Comparison of ENCODE assay signal across 9 mouse cellular contexts in the genomic region with DNA sequence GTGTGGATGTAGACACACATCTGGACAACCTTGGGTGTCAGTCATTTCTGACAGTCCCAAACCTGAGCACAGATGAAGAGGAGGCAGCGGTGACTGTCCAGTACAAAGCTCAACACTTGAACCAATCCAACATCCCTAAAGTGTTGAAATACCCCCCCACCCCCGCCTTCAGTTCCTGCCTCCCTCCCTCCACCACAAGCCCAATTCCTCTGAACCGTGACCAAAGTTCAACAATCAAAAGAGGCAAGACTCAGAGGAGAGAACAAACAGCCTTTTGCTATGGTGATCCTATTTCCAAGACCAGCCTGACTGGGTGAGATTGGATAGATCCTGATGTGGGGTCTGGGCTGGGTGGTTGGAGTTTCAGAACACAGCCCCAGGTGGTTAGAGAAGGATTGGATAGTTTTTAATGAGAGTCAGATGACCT. TPM values are rescaled to one million over a fixed set of nuclear protein-coding genes. Genes with fewer than 3 reads are reported as not detected.
DNase-seq lines count a peak whose midpoint lies in the region; ATAC-seq lines count a peak whose summit lies in the region.
"Had no signal": no experiment of that assay in that cellular context is flagged by ENCODE, and none has a peak within 500 bp of the region (broad histone marks: within the 10 kb centered on the region; RNA-seq: fewer than 3 reads in every experiment).

No protein-coding gene starts in this region.

- no peaks in the 10 kb centered on the region for H3K36me3 ChIP-seq in embryonic facial prominence, embryonic 15.5 days
- H3K36me3 ChIP-seq in kidney, embryonic 16.5 days (ENCODE audit: insufficient read depth, low read length) = no peaks in the 10 kb centered on the region
- no peaks in the 10 kb centered on the region for H3K36me3 ChIP-seq in midbrain, embryonic 12.5 days
- H3K36me3 ChIP-seq: limb, embryonic 15.5 days had no signal

- H3K4me3 ChIP-seq in embryonic facial prominence, embryonic 15.5 days (replicated peaks) = no peak overlapping the region
- no peak overlapping the region for H3K4me3 ChIP-seq in kidney, embryonic 16.5 days (ENCODE audit: low read length)
- peak overlapping the region; percentile 5; the same call in 1 of the 2 replicates for H3K4me3 ChIP-seq in midbrain, embryonic 12.5 days
- H3K4me3 ChIP-seq: limb, embryonic 15.5 days had no signal

- no peaks in the 10 kb centered on the region for H3K27me3 ChIP-seq in embryonic facial prominence, embryonic 15.5 days
- H3K27me3 ChIP-seq in kidney, embryonic 16.5 days (ENCODE audit: insufficient read depth, low read length) = no peaks in the 10 kb centered on the region
- H3K27me3 ChIP-seq in midbrain, embryonic 12.5 days = 0 out of 2 replicates have a peak, but pooled peaks cover 6% of the 10 kb centered on the region
- H3K27me3 ChIP-seq: limb, embryonic 15.5 days had no signal

- DNase-seq in NIH3T3 (ENCODE audit: low read depth) = peak; percentile 79
- no peak for DNase-seq in adrenal gland, postnatal 4 days (ENCODE audit: low spot score in 2 of 2)
- no peak for DNase-seq in urinary bladder, adult 18-20 months (ENCODE audit: low spot score in 2 of 2)
- no peak for DNase-seq in layer of hippocampus, adult 11-12 months (ENCODE audit: low spot score)

- ATAC-seq in embryonic facial prominence, embryonic 15.5 days (ENCODE audit: insufficient number of reproducible peaks, low FRiP score, low TSS enrichment, low read depth) = 0 out of 2 replicates have a peak, but pooled peaks have one; percentile 25
- peak; percentile 86 for ATAC-seq in kidney, embryonic 16.5 days (ENCODE audit: low FRiP score, low TSS enrichment)
- peak; percentile 69 for ATAC-seq in midbrain, embryonic 12.5 days (ENCODE audit: low FRiP score, low read depth)
- ATAC-seq in erythroid progenitor cell, adult 5-6 weeks (replicated peaks; ENCODE audit: low FRiP score, poor library complexity, severe bottlenecking) = no peak

- no peak overlapping the region for H3K9ac ChIP-seq in embryonic facial prominence, embryonic 15.5 days
- H3K9ac ChIP-seq in kidney, embryonic 16.5 days (replicated peaks; ENCODE audit: low read length) = no peak overlapping the region
- H3K9ac ChIP-seq in midbrain, embryonic 12.5 days (replicated peaks) = no peak overlapping the region
- H3K9ac ChIP-seq: limb, embryonic 15.5 days had no signal

- H3K4me1 ChIP-seq in embryonic facial prominence, embryonic 15.5 days = peaks cover 10% of the 10 kb centered on the region
- peaks cover 34% of the 10 kb centered on the region for H3K4me1 ChIP-seq in kidney, embryonic 16.5 days (ENCODE audit: insufficient read depth, low read length)
- H3K4me1 ChIP-seq in midbrain, embryonic 12.5 days = peaks cover 36% of the 10 kb centered on the region

- WGBS in embryonic facial prominence, embryonic 15.5 days = 13% methylated on average over 3 of the region's 3 CpGs
- WGBS in kidney, embryonic 16.5 days = 16% methylated on average over 3 of the region's 3 CpGs
- WGBS in midbrain, embryonic 12.5 days = 14% methylated on average over 3 of the region's 3 CpGs

- H3K4me2 ChIP-seq in embryonic facial prominence, embryonic 15.5 days (replicated peaks) = no peak overlapping the region
- H3K4me2 ChIP-seq in kidney, embryonic 16.5 days (replicated peaks; ENCODE audit: low read depth, low read length) = peak overlapping the region; percentile 16; the same call in 1 of the 2 replicates
- peak overlapping the region; percentile 34 for H3K4me2 ChIP-seq in midbrain, embryonic 12.5 days (replicated peaks)

- H3K27ac ChIP-seq in embryonic facial prominence, embryonic 15.5 days (replicated peaks) = no peak overlapping the region
- H3K27ac ChIP-seq in kidney, embryonic 16.5 days (ENCODE audit: low read length) = peak overlapping the region; percentile 40; the same call in 1 of the 2 replicates
- peak overlapping the region; percentile 84 for H3K27ac ChIP-seq in midbrain, embryonic 12.5 days (replicated peaks)
- H3K27ac ChIP-seq: limb, embryonic 15.5 days had no signal

- no peaks in the 10 kb centered on the region for H3K9me3 ChIP-seq in embryonic facial prominence, embryonic 15.5 days (replicated peaks)
- no peaks in the 10 kb centered on the region for H3K9me3 ChIP-seq in kidney, embryonic 16.5 days (ENCODE audit: low read length)
- H3K9me3 ChIP-seq in midbrain, embryonic 12.5 days = no peaks in the 10 kb centered on the region
- H3K9me3 ChIP-seq: limb, embryonic 15.5 days had no signal

RNA-seq across cellular contexts. Expression of gene Por, which starts 4.5 kb away (rescaled TPM):
- polyA plus RNA-seq in embryonic facial prominence, embryonic 15.5 days (2015; fragmentation: Nextera tagmentation; extraction: Ambion mirVana) = 87.2 and 99.7 TPM in 2 replicates
- 106 and 107 TPM in 2 replicates for polyA plus RNA-seq in kidney, embryonic 16.5 days (2015; fragmentation: Nextera tagmentation; extraction: Ambion mirVana)
- 141 and 145 TPM in 2 replicates for polyA plus RNA-seq in midbrain, embryonic 12.5 days (2016; fragmentation: Nextera tagmentation; extraction: Ambion mirVana)
- total RNA-seq in erythroid progenitor cell, adult 5-6 weeks (2015; ENCODE audit: low replicate concordance) = 7.1 and 9.7 TPM in 2 replicates
- 10.8 and 17.5 TPM in 2 replicates for total RNA-seq in erythroid progenitor cell, adult 5-6 weeks (2017; ENCODE audit: low replicate concordance)
- total RNA-seq in adrenal gland, postnatal 4 days (2021) = 100 to 1,000 TPM; 168 to 190 TPM

RNA-seq across cellular contexts. Expression of gene Rhbdd2, which starts 41.9 kb away (rescaled TPM):
- polyA plus RNA-seq in embryonic facial prominence, embryonic 15.5 days (2015; fragmentation: Nextera tagmentation; extraction: Ambion mirVana) = 35.6 and 39.9 TPM in 2 replicates
- polyA plus RNA-seq in kidney, embryonic 16.5 days (2015; fragmentation: Nextera tagmentation; extraction: Ambion mirVana) = 51.0 and 56.5 TPM in 2 replicates
- 60.2 and 64.6 TPM in 2 replicates for polyA plus RNA-seq in midbrain, embryonic 12.5 days (2016; fragmentation: Nextera tagmentation; extraction: Ambion mirVana)
- 1.8 and 3.4 TPM in 2 replicates for total RNA-seq in erythroid progenitor cell, adult 5-6 weeks (2015; ENCODE audit: low replicate concordance)
- total RNA-seq in erythroid progenitor cell, adult 5-6 weeks (2017; ENCODE audit: low replicate concordance) = 0.45 and 1.0 TPM in 2 replicates
- total RNA-seq in adrenal gland, postnatal 4 days (2021) = 10 to 100 TPM; 54.4 to 55.1 TPM
